Mouse (Mus musculus) midbrain, embryonic 13.5 days (tissue): Measurements from ENCODE around the gene Nek11. TPM values are rescaled to one million over a fixed set of nuclear protein-coding genes. Genes with fewer than 3 reads are reported as not detected.

Experiments
- ATAC-seq: fragments of 200-750 bp; cut with Nextera tagmentation; 2 replicates; pipeline ENCODE4 v1.8.0; 2017; ENCODE audit warnings: mild to moderate bottlenecking, moderate TSS enrichment, moderate library complexity
- H3K27ac ChIP-seq: fragments of 300-500 bp; sonication (generic); 2 replicates; pipeline ENCODE4 v1.5.1; 2015; ENCODE audit warnings: inconsistent platforms, mild to moderate bottlenecking, moderate library complexity
- H3K27me3 ChIP-seq: fragments of 300-500 bp; sonication (generic); 2 replicates; pipeline ENCODE4 v1.6.1; 2015; ENCODE audit warnings: mild to moderate bottlenecking, inconsistent platforms
- H3K36me3 ChIP-seq: fragments of 300-500 bp; sonication (generic); 2 replicates; pipeline ENCODE4 v1.6.1; 2015; ENCODE audit warnings: mild to moderate bottlenecking, inconsistent platforms
- H3K4me1 ChIP-seq: fragments of 300-500 bp; sonication (generic); replicated peaks from 2 replicates; pipeline ENCODE4 v1.6.1; 2015; ENCODE audit warnings: inconsistent platforms
- H3K4me2 ChIP-seq: fragments of 300-500 bp; sonication (generic); replicated peaks from 2 replicates; pipeline ENCODE4 v1.6.1; 2015; ENCODE audit warnings: moderate library complexity, mild to moderate bottlenecking, inconsistent platforms
- H3K4me3 ChIP-seq: fragments of 300-500 bp; sonication (generic); replicated peaks from 2 replicates; pipeline ENCODE4 v1.5.1; 2015; ENCODE audit warnings: mild to moderate bottlenecking, inconsistent platforms
- H3K9ac ChIP-seq: fragments of 300-500 bp; sonication (generic); replicated peaks from 2 replicates; pipeline ENCODE4 v1.6.1; 2015; ENCODE audit warnings: mild to moderate bottlenecking, inconsistent platforms
- H3K9me3 ChIP-seq: fragments of 300-500 bp; sonication (generic); 2 replicates; pipeline ENCODE4 v1.6.1; 2016; ENCODE audit warnings: mild to moderate bottlenecking, inconsistent platforms
- WGBS: fragments of 180-500 bp; shearing (Covaris S2); methylation state at CpG from one replicate; pipeline ENCODE4 v1.1.7; 2015; 5-methylcytosine and 5-hydroxymethylcytosine counted together
- polyA plus RNA-seq: library from polyadenylated mRNA; unstranded; fragments of >200 nt; fragmentation: Nextera tagmentation; extraction: Ambion mirVana; gene quantifications from 2 replicates; pipeline ENCODE4 v1.2.1, GENCODE M21; 2015

Nek11 gene
- polyA plus RNA-seq, 1 experiment from 2014 or later, result 3.4 TPM

- Histone ChIP-seq H3K9me3 (no peaks in the 10 kb centered on the region), H3K9ac (no peak overlapping the region), H3K27me3 (no peaks in the 10 kb centered on the region), H3K27ac (no peak overlapping the region), H3K4me3 (no peak overlapping the region), H3K4me1 (peaks cover 11% of the 10 kb centered on the region; the same call in 1 of the 2 replicates), H3K36me3 (no peaks in the 10 kb centered on the region), H3K4me2 (no peak overlapping the region)
- no peak for ATAC-seq
- 88% methylated on average over 1 of the region's 1 CpGs for WGBS
Observed at GRCm38 (mm10) chr9:105254076-105254475, 141.2 kb downstream of the Nek11 start.

GRCm38 (mm10) chr9:105252349-105253041 is 142.8 kb downstream of the Nek11 start:
- 0 out of 2 replicates have a peak, but pooled peaks cover 3% of the 10 kb centered on the region for H3K9me3 ChIP-seq
- H3K36me3 ChIP-seq, result no peaks in the 10 kb centered on the region
- no peaks in the 10 kb centered on the region for H3K27me3 ChIP-seq
- H3K4me2 ChIP-seq, result no peak overlapping the region
- H3K27ac ChIP-seq, result 0 out of 2 replicates have a peak overlapping the region, but pooled peaks have one; percentile 6
- no peak overlapping the region for H3K9ac ChIP-seq
- no peak overlapping the region for H3K4me3 ChIP-seq
- WGBS, result 60% methylated on average over 4 of the region's 4 CpGs
- no peak for ATAC-seq
- peaks cover 8% of the 10 kb centered on the region; the same call in 1 of the 2 replicates for H3K4me1 ChIP-seq

- Histone ChIP-seq H3K9ac (no peak overlapping the region), H3K27ac (no peak overlapping the region), H3K36me3 (no peaks in the 10 kb centered on the region), H3K4me3 (no peak overlapping the region), H3K4me2 (no peak overlapping the region), H3K9me3 (0 out of 2 replicates have a peak, but pooled peaks cover 3% of the 10 kb centered on the region), H3K4me1 (peaks cover 7% of the 10 kb centered on the region; the same call in 1 of the 2 replicates), H3K27me3 (no peaks in the 10 kb centered on the region)
- ATAC-seq, result no peak
- 97% methylated on average over 4 of the region's 4 CpGs for WGBS
Observed at GRCm38 (mm10) chr9:105251256-105251655, 144.1 kb downstream of the Nek11 start.

- Histone ChIP-seq H3K27ac (no peak overlapping the region), H3K36me3 (no peaks in the 10 kb centered on the region), H3K4me2 (no peak overlapping the region), H3K27me3 (no peaks in the 10 kb centered on the region), H3K4me1 (no peaks in the 10 kb centered on the region), H3K9me3 (0 out of 2 replicates have a peak, but pooled peaks cover 3% of the 10 kb centered on the region), H3K4me3 (no peak overlapping the region), H3K9ac (no peak overlapping the region)
- no peak for ATAC-seq
- 30% methylated on average over 5 of the region's 5 CpGs for WGBS
Observed at GRCm38 (mm10) chr9:105244024-105244423, 151.3 kb downstream of the Nek11 start.

- Histone ChIP-seq H3K4me2 (no peak overlapping the region), H3K27ac (no peak overlapping the region), H3K9ac (no peak overlapping the region), H3K36me3 (no peaks in the 10 kb centered on the region), H3K9me3 (no peaks in the 10 kb centered on the region), H3K27me3 (no peaks in the 10 kb centered on the region), H3K4me1 (peaks cover 3% of the 10 kb centered on the region; the same call in 1 of the 2 replicates), H3K4me3 (no peak overlapping the region)
- no peak for ATAC-seq
- 64% methylated on average over 4 of the region's 4 CpGs for WGBS
Observed at GRCm38 (mm10) chr9:105214434-105214833, 180.9 kb downstream of the Nek11 start.

- 22% methylated on average over 1 of the region's 1 CpGs for WGBS
- Histone ChIP-seq H3K27me3 (no peaks in the 10 kb centered on the region), H3K9ac (no peak overlapping the region), H3K9me3 (no peaks in the 10 kb centered on the region), H3K4me2 (no peak overlapping the region), H3K4me3 (no peak overlapping the region), H3K36me3 (no peaks in the 10 kb centered on the region), H3K4me1 (no peaks in the 10 kb centered on the region), H3K27ac (no peak overlapping the region)
- no peak for ATAC-seq
Observed at GRCm38 (mm10) chr9:105200305-105200704, 195.0 kb downstream of the Nek11 start.

- no peaks in the 10 kb centered on the region for H3K36me3 ChIP-seq
- no peaks in the 10 kb centered on the region for H3K4me1 ChIP-seq
- H3K4me2 ChIP-seq, result no peak overlapping the region
- H3K9ac ChIP-seq, result no peak overlapping the region
- no peak overlapping the region for H3K27ac ChIP-seq
- H3K27me3 ChIP-seq, result no peaks in the 10 kb centered on the region
- H3K4me3 ChIP-seq, result no peak overlapping the region
- WGBS, result 88% methylated on average over 3 of the region's 3 CpGs
- no peak for ATAC-seq
- H3K9me3 ChIP-seq, result no peaks in the 10 kb centered on the region
Observed at GRCm38 (mm10) chr9:105186725-105187124, 208.6 kb downstream of the Nek11 start.

- 87% methylated on average over 3 of the region's 3 CpGs for WGBS
- no peak for ATAC-seq
- Histone ChIP-seq H3K4me3 (no peak overlapping the region), H3K4me1 (no peaks in the 10 kb centered on the region), H3K27me3 (no peaks in the 10 kb centered on the region), H3K27ac (no peak overlapping the region), H3K9ac (no peak overlapping the region), H3K36me3 (no peaks in the 10 kb centered on the region), H3K4me2 (no peak overlapping the region), H3K9me3 (0 out of 2 replicates have a peak, but pooled peaks cover 2% of the 10 kb centered on the region)
Observed at GRCm38 (mm10) chr9:105182392-105182791, 212.9 kb downstream of the Nek11 start.

- no peak within 1 kb of the TSS for H3K27ac ChIP-seq
- no peaks in the 10 kb centered on the region for H3K36me3 ChIP-seq
- no peak within 1 kb of the TSS for H3K4me2 ChIP-seq
- WGBS, result 82% methylated on average over 6 of the region's 6 CpGs
- no peaks in the 10 kb centered on the region for H3K9me3 ChIP-seq
- H3K27me3 ChIP-seq, result no peaks in the 10 kb centered on the region
- no peak within 1 kb of the TSS for H3K9ac ChIP-seq
- no peaks in the 10 kb centered on the region for H3K4me1 ChIP-seq
- no peak within 1 kb of the TSS for H3K4me3 ChIP-seq
- no peak for ATAC-seq
Observed at GRCm38 (mm10) chr9:105144992-105145391, 250.3 kb downstream of the Nek11 start, which contains the start of gene 1700080E11Rik. Gene 1700080E11Rik, minus strand, starts transcription at chr9:105145092.

GRCm38 (mm10) chr9:105139204-105139603 is 256.1 kb downstream of the Nek11 start:
- Histone ChIP-seq H3K36me3 (no peaks in the 10 kb centered on the region), H3K9me3 (no peaks in the 10 kb centered on the region), H3K27ac (no peak overlapping the region), H3K27me3 (no peaks in the 10 kb centered on the region), H3K4me1 (no peaks in the 10 kb centered on the region), H3K4me2 (no peak overlapping the region), H3K4me3 (no peak overlapping the region), H3K9ac (no peak overlapping the region)
- no peak for ATAC-seq
- WGBS, result 93% methylated on average over 6 of the region's 6 CpGs

GRCm38 (mm10) chr9:105136404-105136803 is 258.9 kb downstream of the Nek11 start:
- no peak for ATAC-seq
- WGBS, result 29% methylated on average over 1 of the region's 1 CpGs

GRCm38 (mm10) chr9:105134536-105134935 is 260.8 kb downstream of the Nek11 start:
- Histone ChIP-seq H3K27me3 (no peaks in the 10 kb centered on the region), H3K9me3 (no peaks in the 10 kb centered on the region), H3K4me2 (no peak overlapping the region), H3K27ac (no peak overlapping the region), H3K9ac (no peak overlapping the region), H3K36me3 (no peaks in the 10 kb centered on the region), H3K4me1 (peaks cover 21% of the 10 kb centered on the region), H3K4me3 (no peak overlapping the region)
- no peak for ATAC-seq
- WGBS, result 88% methylated on average over 5 of the region's 5 CpGs

More at GRCm38 (mm10) chr9:105136404-105136803, 258.9 kb downstream of the Nek11 start:
- H3K9ac ChIP-seq, result no peak overlapping the region
- H3K36me3 ChIP-seq, result no peaks in the 10 kb centered on the region
- H3K4me3 ChIP-seq, result no peak overlapping the region
- H3K27me3 ChIP-seq, result no peaks in the 10 kb centered on the region
- H3K9me3 ChIP-seq, result no peaks in the 10 kb centered on the region
- peaks cover 4% of the 10 kb centered on the region for H3K4me1 ChIP-seq
- H3K4me2 ChIP-seq, result no peak overlapping the region
- H3K27ac ChIP-seq, result no peak overlapping the region
